Mouse (Mus musculus): ENCODE data around the gene Pip5k1a.

- TF ChIP-seq CTCF (IDR thresholded peaks at IDR 0.05; ENCODE audit: low read depth) (no peak), EP300 (IDR thresholded peaks at IDR 0.05; ENCODE audit: low read depth) (no peak)
Measured at GRCm38 (mm10) chr3:95147924-95148323, 41.2 kb upstream of the Pip5k1a start.
